ENCODE assay signal across 14 mouse cellular contexts in the genomic region with DNA sequence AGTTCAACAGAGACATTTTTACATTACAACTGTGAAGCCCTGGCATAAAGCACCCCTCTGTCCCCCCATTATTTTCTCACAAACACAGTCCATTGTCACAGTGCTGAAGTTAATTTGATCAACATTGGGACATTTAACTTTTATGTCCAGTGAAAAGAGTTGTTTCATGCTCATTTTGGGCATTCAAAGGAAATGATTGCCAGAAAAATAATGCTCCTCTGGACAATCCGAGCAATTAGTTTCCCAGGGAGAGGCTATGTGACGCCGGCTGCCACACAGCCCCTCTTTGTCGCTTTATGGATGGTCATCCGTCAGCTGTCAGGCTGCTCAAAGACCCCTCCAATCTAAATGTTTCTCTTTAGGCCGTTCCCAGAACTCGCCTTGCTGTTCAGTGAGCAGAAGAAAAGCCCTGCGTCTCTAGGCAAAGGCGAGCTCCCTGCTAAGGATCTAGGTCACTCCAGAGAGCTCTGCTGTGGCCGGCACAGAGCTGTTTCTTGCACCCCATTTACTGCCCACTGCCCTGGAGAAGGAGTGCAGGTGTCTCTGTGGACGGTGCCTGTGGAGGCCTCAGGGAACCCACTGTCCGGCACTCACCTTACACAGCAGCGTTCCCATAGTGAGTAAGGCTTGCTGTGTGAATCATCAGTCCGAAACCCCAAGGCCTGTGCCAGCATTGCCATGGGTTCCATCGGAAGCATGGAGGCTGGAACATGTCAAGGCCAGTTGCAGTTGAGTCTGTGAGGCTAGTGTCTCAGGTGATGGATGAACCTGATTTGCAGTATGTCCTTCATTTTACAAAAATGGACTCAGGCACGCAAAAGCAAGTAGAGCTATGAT. TPM values are rescaled to one million over a fixed set of nuclear protein-coding genes. Genes with fewer than 3 reads are reported as not detected.
DNase-seq lines count a peak whose midpoint lies in the region; ATAC-seq and TF ChIP-seq lines count a peak whose summit lies in the region.
"Had no signal": no experiment of that assay in that cellular context is flagged by ENCODE, and none has a peak within 500 bp of the region (broad histone marks: within the 10 kb centered on the region; RNA-seq: fewer than 3 reads in every experiment).

No protein-coding gene starts in this region.

- H3K27me3 ChIP-seq in forebrain, embryonic 15.5 days: peaks cover 38% of the 10 kb centered on the region
- H3K27me3 ChIP-seq in midbrain, embryonic 13.5 days: peaks cover 94% of the 10 kb centered on the region
- H3K27me3 ChIP-seq in liver, postnatal 0 days (ENCODE audit: insufficient read depth, low read length): no peaks in the 10 kb centered on the region
- H3K27me3 ChIP-seq: embryonic facial prominence, embryonic 12.5 days; kidney, embryonic 15.5 days had no signal

- H3K4me2 ChIP-seq in forebrain, embryonic 15.5 days (replicated peaks): no peak overlapping the region
- H3K4me2 ChIP-seq in midbrain, embryonic 13.5 days (replicated peaks): no peak overlapping the region
- no peak overlapping the region for H3K4me2 ChIP-seq in liver, postnatal 0 days (ENCODE audit: low read depth, low read length)
- H3K4me2 ChIP-seq: embryonic facial prominence, embryonic 12.5 days; kidney, embryonic 15.5 days had no signal

- no peak overlapping the region for H3K9ac ChIP-seq in forebrain, embryonic 15.5 days (replicated peaks)
- no peak overlapping the region; the same call in none of the 2 replicates for H3K9ac ChIP-seq in midbrain, embryonic 13.5 days (replicated peaks)
- no peak overlapping the region for H3K9ac ChIP-seq in liver, postnatal 0 days (replicated peaks)
- H3K9ac ChIP-seq: embryonic facial prominence, embryonic 12.5 days; kidney, embryonic 15.5 days had no signal

- H3K36me3 ChIP-seq in forebrain, embryonic 15.5 days: no peaks in the 10 kb centered on the region; the same call in 1 of the 2 replicates
- peaks cover 10% of the 10 kb centered on the region for H3K36me3 ChIP-seq in midbrain, embryonic 13.5 days
- H3K36me3 ChIP-seq in liver, postnatal 0 days (replicated peaks; ENCODE audit: insufficient read depth, low read length): peaks cover 16% of the 10 kb centered on the region

- no peak for TF ChIP-seq CTCF in liver, postnatal 0 days (IDR thresholded peaks at IDR 0.05; ENCODE audit: low read depth)
- no peak for TF ChIP-seq CTCF in left cerebral cortex, adult 2 months (IDR thresholded peaks at IDR 0.05)

- ATAC-seq in forebrain, embryonic 15.5 days (replicated peaks): peak; percentile 76
- ATAC-seq in midbrain, embryonic 13.5 days: peak; percentile 56; the same call in 1 of the 2 replicates
- no peak for ATAC-seq in liver, postnatal 0 days
- no peak for ATAC-seq in megakaryocyte-erythroid progenitor cell, adult 5-6 weeks (replicated peaks; ENCODE audit: low FRiP score, low TSS enrichment, poor library complexity, severe bottlenecking)

- intact Hi-C loops in left cerebral cortex, adult 2 months (cut with DNase I): no loop called here

- peaks cover 20% of the 10 kb centered on the region for H3K4me1 ChIP-seq in forebrain, embryonic 15.5 days
- peaks cover 32% of the 10 kb centered on the region for H3K4me1 ChIP-seq in midbrain, embryonic 13.5 days (replicated peaks)
- no peaks in the 10 kb centered on the region for H3K4me1 ChIP-seq in liver, postnatal 0 days (ENCODE audit: insufficient read depth)
- H3K4me1 ChIP-seq: embryonic facial prominence, embryonic 12.5 days had no signal

- TF ChIP-seq EP300 in liver, postnatal 0 days (IDR thresholded peaks at IDR 0.05; ENCODE audit: low read depth): no peak

- peak; percentile 37 to 58 for DNase-seq in right cerebral cortex, postnatal 10 days (ENCODE audit: low spot score in 2 of 2)
- DNase-seq in right cerebral cortex, adult 18-20 months: no peak
- DNase-seq in liver, postnatal 0 days: no peak
- DNase-seq in left cerebral cortex, adult 2 months (ENCODE audit: extremely low spot score in 1 of 2, low spot score in 2 of 2): no peak
- DNase-seq in MN1 (ENCODE audit: low spot score): no peak
- DNase-seq: B cell, adult 2 months had no signal

- WGBS in forebrain, embryonic 15.5 days: 27% methylated on average over 16 of the region's 16 CpGs
- WGBS in midbrain, embryonic 13.5 days: 29% methylated on average over 16 of the region's 16 CpGs
- 77% methylated on average over 16 of the region's 16 CpGs for WGBS in liver, postnatal 0 days (ENCODE audit: insufficient replicate concordance)

- no peak overlapping the region for H3K4me3 ChIP-seq in forebrain, embryonic 15.5 days
- no peak overlapping the region for H3K4me3 ChIP-seq in midbrain, embryonic 13.5 days (replicated peaks)
- no peak overlapping the region for H3K4me3 ChIP-seq in liver, postnatal 0 days (ENCODE audit: low read depth, low read length)
- no peak overlapping the region for H3K4me3 ChIP-seq in left cerebral cortex, adult 2 months
- H3K4me3 ChIP-seq: embryonic facial prominence, embryonic 12.5 days; kidney, embryonic 15.5 days; limb, embryonic 10.5 days had no signal

- H3K9me3 ChIP-seq in forebrain, embryonic 15.5 days: no peaks in the 10 kb centered on the region
- H3K9me3 ChIP-seq in midbrain, embryonic 13.5 days: no peaks in the 10 kb centered on the region
- no peaks in the 10 kb centered on the region for H3K9me3 ChIP-seq in liver, postnatal 0 days (ENCODE audit: low read length)
- H3K9me3 ChIP-seq: embryonic facial prominence, embryonic 12.5 days; kidney, embryonic 15.5 days; limb, embryonic 10.5 days had no signal

- no peak overlapping the region for H3K27ac ChIP-seq in forebrain, embryonic 15.5 days (replicated peaks)
- H3K27ac ChIP-seq in midbrain, embryonic 13.5 days: no peak overlapping the region
- H3K27ac ChIP-seq in liver, postnatal 0 days (ENCODE audit: low read depth): no peak overlapping the region
- no peak overlapping the region for H3K27ac ChIP-seq in left cerebral cortex, adult 2 months
- H3K27ac ChIP-seq: embryonic facial prominence, embryonic 12.5 days; kidney, embryonic 15.5 days; limb, embryonic 10.5 days had no signal

RNA-seq across cellular contexts. Expression of a gene that starts 51.8 kb away (rescaled TPM):
- 0.68 and 0.75 TPM in 2 replicates for polyA plus RNA-seq in forebrain, embryonic 15.5 days (2015; fragmentation: Nextera tagmentation; extraction: Ambion mirVana)
- polyA plus RNA-seq in midbrain, embryonic 13.5 days (2015; fragmentation: Nextera tagmentation; extraction: Ambion mirVana): 7.6 and 10.8 TPM in 2 replicates
- not detected in 2 replicates for polyA plus RNA-seq in liver, postnatal 0 days (2015; fragmentation: Nextera tagmentation; extraction: Ambion mirVana)
- 1 to 10 TPM; 5.2 to 6.5 TPM for total RNA-seq in left cerebral cortex, adult 2 months (2021)
- not detected in 2 replicates for total RNA-seq in megakaryocyte-erythroid progenitor cell, adult 5-6 weeks (2014; fragmentation: Nextera tagmentation)
- not detected in 2 replicates for total RNA-seq in megakaryocyte-erythroid progenitor cell, adult 5-6 weeks (2017)
- total RNA-seq: gastrocnemius, adult 8-10 months; neutrophil, adult 5-6 weeks had no signal
- polyA plus RNA-seq: kidney, embryonic 15.5 days; limb, embryonic 10.5 days had no signal

Comparison
In these comparisons a context has a peak if more than half of its experiments do, and no peak if none do; other contexts are left out.
1. DNase-seq: peak in right cerebral cortex, postnatal 10 days (2 of 2); none in right cerebral cortex, adult 18-20 months (single experiment), liver, postnatal 0 days (single experiment), left cerebral cortex, adult 2 months (0 of 2) and MN1 (single experiment).
2. ATAC-seq: peak in forebrain, embryonic 15.5 days (single experiment) and midbrain, embryonic 13.5 days (single experiment); none in liver, postnatal 0 days (single experiment) and megakaryocyte-erythroid progenitor cell, adult 5-6 weeks (single experiment).